Mouse (Mus musculus) cerebellum, adult 2 months (tissue): ENCODE measurements around the gene Dtnb.

Source experiments
- CTCF ChIP-seq: fragments of 200-500 bp; IDR thresholded peaks from 2 replicates; pipeline ENCODE4 v1.5.1; 2011; ENCODE audit warnings: low read depth, mild to moderate bottlenecking, control low read depth, low read length, moderate library complexity, borderline replicate concordance; ENCODE audit not compliant: insufficient read depth
- POLR2A ChIP-seq: fragments of 200-500 bp; IDR thresholded peaks from 2 replicates; pipeline ENCODE4 v1.6.1; 2011; ENCODE audit warnings: low read length, control low read depth, borderline replicate concordance; ENCODE audit not compliant: insufficient read depth

DNA sequence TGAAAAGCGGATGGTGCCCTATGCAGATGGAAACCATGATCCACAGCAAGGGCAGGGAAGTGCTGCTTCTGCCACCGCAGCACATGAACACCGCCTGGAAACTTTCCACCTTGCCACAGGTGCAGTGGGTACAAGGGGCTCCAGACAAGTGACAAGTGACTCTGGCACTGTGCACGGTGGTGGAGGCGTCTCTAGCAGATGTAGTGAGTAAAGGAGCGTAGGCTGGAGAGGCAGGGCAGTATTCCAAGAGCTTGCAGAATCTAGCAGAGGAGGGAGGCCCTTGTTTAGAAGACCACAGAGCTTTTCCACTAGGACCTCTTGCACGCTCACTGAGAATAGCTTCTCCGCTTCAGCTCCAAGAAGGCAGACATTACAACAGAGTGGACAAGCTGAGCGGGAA lies 102.7 kb downstream of the Dtnb start:
- no peak for TF ChIP-seq CTCF
- TF ChIP-seq POLR2A: no peak
